Mouse (Mus musculus) cerebellum, adult 11-12 months (tissue): ENCODE measurements around the gene Gm28510.
"Not testable (repeated sequence)": the region's sequence is repeated elsewhere in the genome, so short reads cannot be mapped to it uniquely, and the experiment has no call there.

ENCODE experiments used
- DNase-seq: peaks from one replicate; pipeline ENCODE4 v3.0.0; 2022

The Gm28510 gene

GRCm38 (mm10) chrY:10412437-10412836, at the start of gene Gm28510:
Gm28510 (plus strand) TSS chrY:10412737.
- DNase-seq = not testable (repeated sequence)
